Mouse (Mus musculus): ENCODE data around the gene Ms4a7. TPM values are rescaled to one million over a fixed set of nuclear protein-coding genes. Genes with fewer than 3 reads are reported as not detected.

Gene Ms4a7
- polyA plus RNA-seq (2014; fragmentation: Nextera tagmentation; extraction: Ambion mirVana), result 6.0 and 6.7 TPM in 2 replicates

DNA sequence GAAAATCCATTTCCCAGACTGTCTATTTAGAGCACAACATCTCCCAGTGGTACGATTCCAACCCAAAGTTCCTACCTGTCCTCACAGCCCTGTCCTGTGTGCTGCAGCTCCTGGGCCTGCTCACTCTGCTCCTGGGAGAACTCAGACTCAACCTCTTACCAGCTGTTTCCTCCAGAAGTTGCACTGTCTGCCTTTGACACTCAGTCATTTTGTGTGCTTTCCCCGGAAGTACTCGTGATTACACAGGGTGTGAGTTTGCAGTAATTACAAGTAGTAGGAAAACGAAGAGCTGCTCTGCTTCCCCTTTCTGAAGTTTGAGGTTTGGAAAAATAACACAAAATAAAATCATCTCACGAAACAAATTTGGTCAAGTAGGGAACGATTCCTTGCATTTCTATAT lies at the start of gene Ms4a7:
Ms4a7 (minus strand) TSS at position 215 of the 400 bp plus-strand sequence.
- ATAC-seq (ENCODE audit: insufficient number of reproducible peaks, insufficient read depth, low FRiP score, low read depth), result no peak
- Histone ChIP-seq H3K4me3 (ENCODE audit: low read depth, low read length) (no peak within 1 kb of the TSS), H3K36me3 (ENCODE audit: control insufficient read depth, insufficient read depth, low read length) (no peaks in the 10 kb centered on the region), H3K27ac (ENCODE audit: low read length) (no peak within 1 kb of the TSS), H3K9ac (replicated peaks; ENCODE audit: low read depth, low read length) (no peak within 1 kb of the TSS), H3K4me1 (ENCODE audit: control insufficient read depth, insufficient read depth, low read length) (no peaks in the 10 kb centered on the region), H3K9me3 (ENCODE audit: control insufficient read depth, low read depth, low read length) (no peaks in the 10 kb centered on the region), H3K27me3 (ENCODE audit: control insufficient read depth, insufficient read depth, low read length) (no peaks in the 10 kb centered on the region), H3K4me2 (replicated peaks; ENCODE audit: low read depth, low read length) (no peak within 1 kb of the TSS)
- WGBS, result 78% methylated on average over 6 of the region's 6 CpGs

DNA sequence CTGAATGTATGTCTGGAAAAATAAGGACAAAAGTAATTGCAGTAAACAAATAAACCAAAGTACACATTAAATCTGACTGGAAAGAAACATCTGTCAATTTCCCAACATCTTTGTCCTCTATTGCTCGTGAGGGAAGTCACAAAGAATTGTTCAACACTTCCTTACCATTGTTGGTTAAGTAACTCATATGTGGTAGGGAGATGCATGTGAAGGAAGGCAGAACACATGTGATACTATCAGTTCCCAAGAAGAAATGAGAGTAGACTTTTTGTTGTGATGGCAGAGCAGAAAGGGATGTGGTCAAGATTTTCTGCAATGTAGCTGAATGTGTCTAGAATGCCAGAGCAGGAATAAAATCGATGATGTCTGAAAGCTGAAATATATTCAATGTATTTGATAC lies 40.5 kb upstream of the Ms4a7 start:
- Histone ChIP-seq H3K36me3 (ENCODE audit: control insufficient read depth, insufficient read depth, low read length) (no peaks in the 10 kb centered on the region), H3K4me1 (ENCODE audit: control insufficient read depth, insufficient read depth, low read length) (no peaks in the 10 kb centered on the region), H3K9ac (replicated peaks; ENCODE audit: low read depth, low read length) (no peak overlapping the region), H3K27me3 (ENCODE audit: control insufficient read depth, insufficient read depth, low read length) (no peaks in the 10 kb centered on the region), H3K9me3 (ENCODE audit: control insufficient read depth, low read depth, low read length) (no peaks in the 10 kb centered on the region), H3K4me3 (ENCODE audit: low read depth, low read length) (no peak overlapping the region), H3K4me2 (replicated peaks; ENCODE audit: low read depth, low read length) (no peak overlapping the region), H3K27ac (ENCODE audit: low read length) (no peak overlapping the region)
- no peak for ATAC-seq (ENCODE audit: insufficient number of reproducible peaks, insufficient read depth, low FRiP score, low read depth)
- 75% methylated on average over 2 of the region's 2 CpGs for WGBS

DNA sequence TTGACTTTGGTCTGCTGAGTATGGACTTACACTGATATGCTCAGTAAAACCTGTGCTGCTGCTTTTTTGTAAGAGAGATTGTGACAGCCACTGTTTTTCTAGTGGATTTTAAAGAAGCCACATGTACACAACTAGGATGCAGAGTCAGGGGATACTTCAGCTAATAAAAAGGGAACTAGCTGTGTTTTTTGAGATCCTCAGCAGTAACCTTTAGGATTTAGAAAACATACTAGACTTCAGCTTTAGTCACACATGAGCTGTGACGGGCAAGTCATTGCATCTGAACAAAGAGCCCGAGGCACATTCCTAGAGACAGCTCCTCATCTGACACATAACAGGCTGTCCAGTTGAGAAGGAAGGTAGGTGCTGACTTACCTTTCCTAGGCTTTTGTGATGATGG lies 39.3 kb upstream of the Ms4a7 start, which contains the start of gene Ms4a4a:
Ms4a4a (plus strand) TSS at position 251 of the 400 bp plus-strand sequence.
- Histone ChIP-seq H3K9me3 (ENCODE audit: control insufficient read depth, low read depth, low read length) (no peaks in the 10 kb centered on the region), H3K36me3 (ENCODE audit: control insufficient read depth, insufficient read depth, low read length) (no peaks in the 10 kb centered on the region), H3K4me3 (ENCODE audit: low read depth, low read length) (no peak within 1 kb of the TSS), H3K4me2 (replicated peaks; ENCODE audit: low read depth, low read length) (no peak within 1 kb of the TSS), H3K27me3 (ENCODE audit: control insufficient read depth, insufficient read depth, low read length) (no peaks in the 10 kb centered on the region), H3K9ac (replicated peaks; ENCODE audit: low read depth, low read length) (no peak within 1 kb of the TSS), H3K27ac (ENCODE audit: low read length) (no peak within 1 kb of the TSS), H3K4me1 (ENCODE audit: control insufficient read depth, insufficient read depth, low read length) (no peaks in the 10 kb centered on the region)
- 74% methylated on average over 2 of the region's 2 CpGs for WGBS
- no peak for ATAC-seq (ENCODE audit: insufficient number of reproducible peaks, insufficient read depth, low FRiP score, low read depth)

DNA sequence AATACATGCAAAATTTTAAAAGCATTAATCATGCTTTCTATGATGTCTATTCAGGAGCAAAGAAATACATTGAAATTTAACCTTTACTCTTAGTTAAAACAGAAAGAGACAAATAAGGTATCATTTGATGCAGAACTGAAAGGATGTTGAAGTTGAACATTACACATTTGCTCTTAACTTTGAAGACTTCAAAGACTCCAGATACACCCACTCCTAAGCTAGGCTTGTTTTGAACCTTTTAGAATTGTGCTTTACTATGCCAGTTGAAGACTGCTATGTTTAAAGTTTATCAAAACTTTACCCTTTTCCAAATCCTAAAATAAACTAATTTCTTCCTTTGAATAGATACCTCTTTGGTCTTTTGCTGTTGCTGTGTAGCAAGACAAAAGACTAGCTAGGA lies 35.2 kb upstream of the Ms4a7 start:
- Histone ChIP-seq H3K27me3 (ENCODE audit: control insufficient read depth, insufficient read depth, low read length) (no peaks in the 10 kb centered on the region), H3K4me2 (replicated peaks; ENCODE audit: low read depth, low read length) (no peak overlapping the region), H3K36me3 (ENCODE audit: control insufficient read depth, insufficient read depth, low read length) (no peaks in the 10 kb centered on the region), H3K27ac (ENCODE audit: low read length) (no peak overlapping the region), H3K4me1 (ENCODE audit: control insufficient read depth, insufficient read depth, low read length) (no peaks in the 10 kb centered on the region), H3K4me3 (ENCODE audit: low read depth, low read length) (no peak overlapping the region), H3K9ac (replicated peaks; ENCODE audit: low read depth, low read length) (no peak overlapping the region), H3K9me3 (ENCODE audit: control insufficient read depth, low read depth, low read length) (no peaks in the 10 kb centered on the region)
- no peak for ATAC-seq (ENCODE audit: insufficient number of reproducible peaks, insufficient read depth, low FRiP score, low read depth)

DNA sequence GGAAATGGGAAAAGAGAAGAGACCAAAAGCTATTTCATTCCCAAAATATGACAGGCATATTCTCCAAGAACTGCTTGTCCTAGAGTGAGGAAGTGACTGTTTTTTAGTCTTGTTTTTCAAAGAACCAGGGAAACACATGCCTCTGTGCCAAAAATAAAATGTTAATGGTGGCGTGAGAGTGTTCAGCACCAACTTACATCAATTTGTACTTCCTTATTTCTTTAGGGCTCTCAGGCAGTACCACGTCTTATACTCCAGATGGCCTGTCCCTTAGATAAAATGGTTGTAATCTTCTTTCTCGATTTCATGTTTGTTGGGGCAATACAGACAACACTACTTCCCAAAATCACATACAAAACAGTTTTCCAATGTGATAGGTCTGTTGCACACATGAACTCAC lies 32.4 kb upstream of the Ms4a7 start:
- no peaks in the 10 kb centered on the region for H3K36me3 ChIP-seq (ENCODE audit: control insufficient read depth, insufficient read depth, low read length)
- no peak overlapping the region for H3K4me3 ChIP-seq (ENCODE audit: low read depth, low read length)
- no peak for ATAC-seq (ENCODE audit: insufficient number of reproducible peaks, insufficient read depth, low FRiP score, low read depth)
- H3K4me1 ChIP-seq (ENCODE audit: control insufficient read depth, insufficient read depth, low read length), result no peaks in the 10 kb centered on the region
- no peaks in the 10 kb centered on the region for H3K27me3 ChIP-seq (ENCODE audit: control insufficient read depth, insufficient read depth, low read length)
- no peaks in the 10 kb centered on the region for H3K9me3 ChIP-seq (ENCODE audit: control insufficient read depth, low read depth, low read length)
- 84% methylated on average over 3 of the region's 3 CpGs for WGBS
- H3K9ac ChIP-seq (replicated peaks; ENCODE audit: low read depth, low read length), result no peak overlapping the region
- H3K4me2 ChIP-seq (replicated peaks; ENCODE audit: low read depth, low read length), result no peak overlapping the region
- no peak overlapping the region for H3K27ac ChIP-seq (ENCODE audit: low read length)

DNA sequence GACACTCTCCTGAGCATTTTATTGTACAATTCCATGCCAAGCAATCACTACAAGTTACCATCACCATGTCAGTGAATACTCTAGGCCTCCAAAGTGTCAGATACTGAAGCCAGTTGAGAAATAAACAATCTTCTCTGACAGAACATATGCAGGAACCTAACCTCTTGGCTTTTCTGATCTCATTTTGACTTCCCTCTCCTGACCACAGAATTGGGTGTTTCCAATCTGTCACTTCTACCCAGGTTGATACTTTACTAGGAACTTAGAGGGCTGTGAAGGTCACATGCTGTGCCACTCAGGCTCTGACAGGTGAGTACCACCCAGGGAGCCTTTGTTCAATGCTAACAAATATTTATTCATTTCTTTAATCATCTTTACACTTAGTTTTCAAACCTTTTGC lies 26.1 kb upstream of the Ms4a7 start:
- no peaks in the 10 kb centered on the region for H3K36me3 ChIP-seq (ENCODE audit: control insufficient read depth, insufficient read depth, low read length)
- no peaks in the 10 kb centered on the region for H3K4me1 ChIP-seq (ENCODE audit: control insufficient read depth, insufficient read depth, low read length)
- no peak overlapping the region for H3K9ac ChIP-seq (replicated peaks; ENCODE audit: low read depth, low read length)
- H3K9me3 ChIP-seq (ENCODE audit: control insufficient read depth, low read depth, low read length), result no peaks in the 10 kb centered on the region
- no peak for ATAC-seq (ENCODE audit: insufficient number of reproducible peaks, insufficient read depth, low FRiP score, low read depth)
- no peak overlapping the region for H3K4me2 ChIP-seq (replicated peaks; ENCODE audit: low read depth, low read length)
- no peak overlapping the region for H3K27ac ChIP-seq (ENCODE audit: low read length)
- no peaks in the 10 kb centered on the region for H3K27me3 ChIP-seq (ENCODE audit: control insufficient read depth, insufficient read depth, low read length)
- H3K4me3 ChIP-seq (ENCODE audit: low read depth, low read length), result no peak overlapping the region

DNA sequence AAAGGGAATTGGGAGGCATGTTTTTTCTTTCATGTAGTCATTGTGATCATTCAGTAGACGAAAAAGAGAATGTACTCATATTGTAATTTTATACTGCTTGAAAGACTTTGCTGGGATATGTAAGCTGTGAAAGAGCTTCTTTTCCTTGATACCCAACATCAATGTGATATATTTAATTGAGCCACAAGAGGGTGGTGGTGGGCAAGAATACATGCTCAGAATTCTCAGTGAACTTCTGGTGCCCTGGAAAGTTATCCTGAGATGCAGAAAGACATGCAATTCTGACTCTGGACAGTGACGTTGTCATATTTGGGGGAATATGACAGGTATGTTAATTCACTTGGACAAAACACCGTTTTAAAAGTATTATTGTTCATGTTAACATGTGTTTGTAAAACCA lies 24.2 kb upstream of the Ms4a7 start:
- H3K27ac ChIP-seq (ENCODE audit: low read length), result no peak overlapping the region
- H3K4me2 ChIP-seq (replicated peaks; ENCODE audit: low read depth, low read length), result no peak overlapping the region
- 48% methylated on average over 3 of the region's 3 CpGs for WGBS
- no peaks in the 10 kb centered on the region for H3K27me3 ChIP-seq (ENCODE audit: control insufficient read depth, insufficient read depth, low read length)
- no peak overlapping the region for H3K4me3 ChIP-seq (ENCODE audit: low read depth, low read length)
- no peaks in the 10 kb centered on the region for H3K36me3 ChIP-seq (ENCODE audit: control insufficient read depth, insufficient read depth, low read length)
- H3K9me3 ChIP-seq (ENCODE audit: control insufficient read depth, low read depth, low read length), result no peaks in the 10 kb centered on the region
- no peaks in the 10 kb centered on the region for H3K4me1 ChIP-seq (ENCODE audit: control insufficient read depth, insufficient read depth, low read length)
- ATAC-seq (ENCODE audit: insufficient number of reproducible peaks, insufficient read depth, low FRiP score, low read depth), result no peak
- no peak overlapping the region for H3K9ac ChIP-seq (replicated peaks; ENCODE audit: low read depth, low read length)

DNA sequence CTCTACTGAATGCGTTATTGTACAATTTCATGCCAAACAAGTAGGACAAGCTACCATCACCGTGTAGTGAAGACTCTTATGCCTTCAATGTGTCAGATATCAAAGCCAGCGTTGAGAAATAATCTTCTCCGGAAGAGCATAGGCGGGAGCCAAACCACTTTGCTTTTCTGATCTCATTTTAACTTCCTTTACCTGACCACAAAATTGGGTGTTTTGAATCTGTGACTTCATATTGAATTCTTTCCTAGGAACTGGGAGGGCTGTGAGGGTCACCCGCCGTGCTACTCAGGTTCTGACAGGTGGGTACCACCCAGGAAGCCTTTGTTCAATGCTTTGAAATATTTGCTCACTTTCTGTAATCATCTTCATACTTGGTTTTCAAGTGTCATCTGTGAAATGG lies 19.8 kb upstream of the Ms4a7 start:
- Histone ChIP-seq H3K9ac (replicated peaks; ENCODE audit: low read depth, low read length) (no peak overlapping the region), H3K27me3 (ENCODE audit: control insufficient read depth, insufficient read depth, low read length) (no peaks in the 10 kb centered on the region), H3K27ac (ENCODE audit: low read length) (no peak overlapping the region), H3K4me1 (ENCODE audit: control insufficient read depth, insufficient read depth, low read length) (no peaks in the 10 kb centered on the region), H3K9me3 (ENCODE audit: control insufficient read depth, low read depth, low read length) (no peaks in the 10 kb centered on the region), H3K4me3 (ENCODE audit: low read depth, low read length) (no peak overlapping the region), H3K4me2 (replicated peaks; ENCODE audit: low read depth, low read length) (no peak overlapping the region), H3K36me3 (ENCODE audit: control insufficient read depth, insufficient read depth, low read length) (no peaks in the 10 kb centered on the region)
- no peak for ATAC-seq (ENCODE audit: insufficient number of reproducible peaks, insufficient read depth, low FRiP score, low read depth)
- WGBS, result 78% methylated on average over 7 of the region's 7 CpGs

DNA sequence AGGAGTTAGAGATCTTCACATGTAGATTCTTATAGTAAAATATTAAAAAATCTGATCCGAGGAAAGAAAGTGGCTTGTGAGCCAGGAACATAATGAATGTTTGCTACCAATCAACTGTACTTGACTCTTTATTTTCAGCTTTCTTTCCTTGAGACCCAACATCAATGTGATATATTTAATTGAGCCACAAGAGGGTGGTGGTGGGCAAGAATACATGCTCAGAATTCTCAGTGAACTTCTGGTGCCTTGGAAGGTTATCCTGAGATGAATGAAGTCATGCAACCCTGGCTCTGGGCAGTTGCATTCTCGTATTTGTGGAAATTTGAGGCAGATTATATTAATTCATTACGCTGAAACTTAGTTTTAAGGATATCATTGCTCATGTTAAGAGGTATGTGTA lies 15.9 kb upstream of the Ms4a7 start:
- no peaks in the 10 kb centered on the region for H3K27me3 ChIP-seq (ENCODE audit: control insufficient read depth, insufficient read depth, low read length)
- no peaks in the 10 kb centered on the region for H3K9me3 ChIP-seq (ENCODE audit: control insufficient read depth, low read depth, low read length)
- H3K9ac ChIP-seq (replicated peaks; ENCODE audit: low read depth, low read length), result no peak overlapping the region
- no peak overlapping the region for H3K4me2 ChIP-seq (replicated peaks; ENCODE audit: low read depth, low read length)
- H3K27ac ChIP-seq (ENCODE audit: low read length), result no peak overlapping the region
- WGBS, result 47% methylated on average over 3 of the region's 3 CpGs
- no peaks in the 10 kb centered on the region for H3K36me3 ChIP-seq (ENCODE audit: control insufficient read depth, insufficient read depth, low read length)
- no peak for ATAC-seq (ENCODE audit: insufficient number of reproducible peaks, insufficient read depth, low FRiP score, low read depth)
- H3K4me1 ChIP-seq (ENCODE audit: control insufficient read depth, insufficient read depth, low read length), result no peaks in the 10 kb centered on the region
- H3K4me3 ChIP-seq (ENCODE audit: low read depth, low read length), result no peak overlapping the region

Measured in stomach, embryonic 14.5 days (tissue).